Mouse (Mus musculus) heart, embryonic 11.5 days (tissue): ENCODE measurements around the gene Obsl1. TPM values are rescaled to one million over a fixed set of nuclear protein-coding genes. Genes with fewer than 3 reads are reported as not detected.

Source experiments
- ATAC-seq: fragments of 200-750 bp; cut with Nextera tagmentation; replicated peaks from 2 replicates; pipeline ENCODE4 v1.8.0; 2017; ENCODE audit warnings: moderate library complexity; ENCODE audit not compliant: insufficient number of reproducible peaks, low FRiP score, low TSS enrichment
- H3K27ac ChIP-seq: fragments of 300-500 bp; sonication (generic); 2 replicates; pipeline ENCODE4 v1.5.1; 2014; ENCODE audit warnings: mild to moderate bottlenecking, low read depth, low read length
- H3K27me3 ChIP-seq: fragments of 300-500 bp; sonication (generic); 2 replicates; pipeline ENCODE4 v1.6.1; 2014; ENCODE audit warnings: mild to moderate bottlenecking, low read length, mixed read lengths; ENCODE audit not compliant: control insufficient read depth, insufficient read depth
- H3K36me3 ChIP-seq: fragments of 300-500 bp; sonication (generic); 2 replicates; pipeline ENCODE4 v1.6.1; 2014; ENCODE audit warnings: mild to moderate bottlenecking, low read length, moderate library complexity, mixed read lengths; ENCODE audit not compliant: control insufficient read depth, insufficient read depth
- H3K4me1 ChIP-seq: fragments of 300-500 bp; sonication (generic); 2 replicates; pipeline ENCODE4 v1.6.1; 2014; ENCODE audit warnings: low read length; ENCODE audit not compliant: control insufficient read depth, insufficient read depth
- H3K4me2 ChIP-seq: fragments of 300-500 bp; sonication (generic); 2 replicates; pipeline ENCODE4 v1.6.1; 2014; ENCODE audit warnings: mild to moderate bottlenecking, moderate library complexity
- H3K4me3 ChIP-seq: fragments of 300-500 bp; sonication (generic); 2 replicates; pipeline ENCODE4 v1.5.1; 2014; ENCODE audit warnings: low read depth, low read length
- H3K9ac ChIP-seq: fragments of 300-500 bp; sonication (generic); 2 replicates; pipeline ENCODE4 v1.6.1; 2014; ENCODE audit warnings: mild to moderate bottlenecking, low read depth, low read length, moderate library complexity
- H3K9me3 ChIP-seq: fragments of 300-500 bp; sonication (generic); replicated peaks from 2 replicates; pipeline ENCODE4 v1.6.1; 2016; ENCODE audit warnings: low read length; ENCODE audit not compliant: control insufficient read depth
- WGBS: fragments of 180-500 bp; shearing (Covaris S2); extraction: QIAGEN DNeasy Blood & Tissue Kit; methylation state at CpG from one replicate; pipeline ENCODE4 v1.1.7; 2014; ENCODE audit not compliant: insufficient replicate concordance; 5-methylcytosine and 5-hydroxymethylcytosine counted together
- polyA plus RNA-seq: library from polyadenylated mRNA; unstranded; fragments of >200 nt; fragmentation: Nextera tagmentation; extraction: Ambion mirVana; gene quantifications from 2 replicates; pipeline ENCODE4 v1.2.1, GENCODE M21; 2014

Obsl1 gene
- polyA plus RNA-seq, 1 experiment from 2014 or later = 98.8 TPM

- peak overlapping the region; percentile 55 for H3K4me2 ChIP-seq
- H3K27me3 ChIP-seq = peaks cover 52% of the 10 kb centered on the region
- peak overlapping the region; percentile 1; the same call in 1 of the 2 replicates for H3K9ac ChIP-seq
- WGBS = 2% methylated on average over 42 of the region's 42 CpGs
- ATAC-seq = 0 out of 2 replicates have a peak, but pooled peaks have one; percentile 37
- H3K4me1 ChIP-seq = peaks cover 36% of the 10 kb centered on the region
- H3K36me3 ChIP-seq = no peaks in the 10 kb centered on the region
- peak overlapping the region; percentile 16 for H3K4me3 ChIP-seq
- H3K9me3 ChIP-seq = no peaks in the 10 kb centered on the region
- no peak overlapping the region; the same call in 1 of the 2 replicates for H3K27ac ChIP-seq
Observed at GRCm38 (mm10) chr1:75458025-75458788, 48.0 kb downstream of the Obsl1 start.

GRCm38 (mm10) chr1:75457710-75458024 lies 48.6 kb downstream of the Obsl1 start:
- H3K4me2 ChIP-seq = peak overlapping the region; percentile 55
- ATAC-seq = no peak

GRCm38 (mm10) chr1:75456746-75457564 lies 49.3 kb downstream of the Obsl1 start:
- H3K4me1 ChIP-seq = peaks cover 32% of the 10 kb centered on the region
- H3K27me3 ChIP-seq = peaks cover 63% of the 10 kb centered on the region
- no peak overlapping the region for H3K27ac ChIP-seq
- no peak overlapping the region for H3K9ac ChIP-seq
- no peak overlapping the region for H3K4me3 ChIP-seq
- ATAC-seq = no peak
- WGBS = 10% methylated on average over 14 of the region's 14 CpGs
- no peaks in the 10 kb centered on the region for H3K9me3 ChIP-seq
- no peak overlapping the region for H3K4me2 ChIP-seq
- no peaks in the 10 kb centered on the region for H3K36me3 ChIP-seq

More at GRCm38 (mm10) chr1:75457710-75458024, 48.6 kb downstream of the Obsl1 start:
- Histone ChIP-seq H3K4me1 (peaks cover 33% of the 10 kb centered on the region), H3K9ac (no peak overlapping the region), H3K27ac (no peak overlapping the region), H3K4me3 (0 out of 2 replicates have a peak overlapping the region, but pooled peaks have one; percentile 16), H3K9me3 (no peaks in the 10 kb centered on the region), H3K36me3 (no peaks in the 10 kb centered on the region), H3K27me3 (peaks cover 56% of the 10 kb centered on the region)
- WGBS = 4% methylated on average over 8 of the region's 10 CpGs

GRCm38 (mm10) chr1:75455948-75456347 lies 50.3 kb downstream of the Obsl1 start:
- H3K4me3 ChIP-seq = no peak overlapping the region
- peaks cover 36% of the 10 kb centered on the region for H3K4me1 ChIP-seq
- no peak overlapping the region for H3K4me2 ChIP-seq
- H3K27me3 ChIP-seq = peaks cover 73% of the 10 kb centered on the region
- no peaks in the 10 kb centered on the region for H3K36me3 ChIP-seq
- H3K27ac ChIP-seq = no peak overlapping the region
- ATAC-seq = no peak
- no peaks in the 10 kb centered on the region for H3K9me3 ChIP-seq
- H3K9ac ChIP-seq = no peak overlapping the region
- 31% methylated on average over 5 of the region's 5 CpGs for WGBS

- ATAC-seq = no peak
Observed at GRCm38 (mm10) chr1:75455433-75455832, 50.8 kb downstream of the Obsl1 start.

GRCm38 (mm10) chr1:75451900-75452299 lies 54.4 kb downstream of the Obsl1 start:
- WGBS = 74% methylated on average over 5 of the region's 5 CpGs
- no peak overlapping the region for H3K27ac ChIP-seq
- no peak for ATAC-seq
- H3K36me3 ChIP-seq = no peaks in the 10 kb centered on the region
- H3K4me1 ChIP-seq = peaks cover 54% of the 10 kb centered on the region
- H3K9me3 ChIP-seq = no peaks in the 10 kb centered on the region
- no peak overlapping the region for H3K9ac ChIP-seq
- no peak overlapping the region for H3K4me3 ChIP-seq
- H3K4me2 ChIP-seq = no peak overlapping the region
- H3K27me3 ChIP-seq = peaks cover 87% of the 10 kb centered on the region

More at GRCm38 (mm10) chr1:75455433-75455832, 50.8 kb downstream of the Obsl1 start:
- no peak overlapping the region for H3K4me2 ChIP-seq
- no peaks in the 10 kb centered on the region for H3K9me3 ChIP-seq
- H3K9ac ChIP-seq = no peak overlapping the region
- no peak overlapping the region for H3K4me3 ChIP-seq
- H3K36me3 ChIP-seq = no peaks in the 10 kb centered on the region
- no peak overlapping the region for H3K27ac ChIP-seq
- WGBS = 66% methylated on average over 3 of the region's 3 CpGs
- H3K27me3 ChIP-seq = peaks cover 78% of the 10 kb centered on the region
- H3K4me1 ChIP-seq = peaks cover 41% of the 10 kb centered on the region

- WGBS = 1% methylated on average over 34 of the region's 35 CpGs
- peak within 1 kb of the TSS; percentile 70 for H3K4me2 ChIP-seq
- H3K4me1 ChIP-seq = peaks cover 59% of the 10 kb centered on the region
- peak within 1 kb of the TSS; percentile 37 for H3K4me3 ChIP-seq
- no peaks in the 10 kb centered on the region for H3K9me3 ChIP-seq
- peak within 1 kb of the TSS; percentile 13; the same call in 1 of the 2 replicates for H3K9ac ChIP-seq
- H3K36me3 ChIP-seq = no peaks in the 10 kb centered on the region
- no peak within 1 kb of the TSS for H3K27ac ChIP-seq
- peaks cover 77% of the 10 kb centered on the region for H3K27me3 ChIP-seq
- ATAC-seq = no peak
Observed at GRCm38 (mm10) chr1:75450314-75451005, 55.8 kb downstream of the Obsl1 start, which contains the start of gene Asic4. Gene Asic4, plus strand, starts transcription at chr1:75450436.
